Mouse (Mus musculus) embryonic stem cell, embryonic (primary cell): ENCODE data around the gene Ccn1.

Source experiments
- CTCF ChIA-PET, 4 experiments: fragments of 300-600 bp in 2 of 4; fragments of 350-600 bp in 2 of 4; sonication (Branson Sonifier 250); formaldehyde crosslinking; loops; one replicate each; lab custom pipeline; 2022; ENCODE audit warnings: inconsistent platforms in 2 of 4; lab: Charles Lee
- POLR2A ChIA-PET, 4 experiments: fragments of 300-600 bp in 2 of 4; fragments of 350-600 bp in 2 of 4; sonication (Branson Sonifier 250); formaldehyde crosslinking; loops; one replicate each; lab custom pipeline; 2022; ENCODE audit warnings: antibody characterized with exemption in 4 of 4, inconsistent platforms in 1 of 4; lab: Charles Lee

Gene Ccn1

GRCm38 (mm10) chr3:145640170-145640569 is 9.6 kb downstream of the Ccn1 start:
- ChIA-PET POLR2A (interaction anchor here in 3 of 4 experiments (0.7 to 11.2 kb wide), 3 partner anchors 9 to 10 kb away, joined by 3 to 91 read pairs (median 25); partner anchors contain the start of gene Ccn1 (in 3 of the 3)), CTCF (no interaction called here)

- POLR2A ChIA-PET: interaction anchor here (0.8 to 11.2 kb wide), 19 partner anchors 8 to 353 kb away, joined by 3 to 91 read pairs (median 5); partner anchors contain the start of genes Ccn1 (in 4 of the 4) and Ddah1 (in 1 of the 4)
- CTCF ChIA-PET: interaction anchor here in 2 of 4 experiments (0.5 to 1.3 kb wide), 3 partner anchors 14 to 222 kb away, joined by 4 to 5 read pairs (median 4); no protein-coding TSS in a partner anchor
Measured at GRCm38 (mm10) chr3:145634002-145634710, 15.6 kb downstream of the Ccn1 start.

- ChIA-PET POLR2A (interaction anchor here (0.6 to 11.2 kb wide), 24 partner anchors 9 to 418 kb away, joined by 3 to 91 read pairs (median 4); partner anchors contain the start of genes Ccn1 (in 4 of the 4) and 2410004B18Rik (in 1 of the 4)), CTCF (interaction anchor here in 1 of 4 experiments (1.3 kb wide), 1 partner anchor 15 kb away, joined by 5 read pairs; no protein-coding TSS in a partner anchor)
Measured at GRCm38 (mm10) chr3:145632888-145633287, 16.9 kb downstream of the Ccn1 start.

GRCm38 (mm10) chr3:145628643-145629042 is 21.1 kb downstream of the Ccn1 start:
- POLR2A ChIA-PET: interaction anchor here in 2 of 4 experiments (0.6 to 1.2 kb wide), 3 partner anchors 21 to 296 kb away, joined by 3 to 6 read pairs (median 3); partner anchors contain the start of gene Ccn1 (in 1 of the 2)

GRCm38 (mm10) chr3:145627830-145628229 is 22.0 kb downstream of the Ccn1 start:
- CTCF ChIA-PET: interaction anchor here in 2 of 4 experiments (0.6 to 0.9 kb wide), 3 partner anchors 159 to 628 kb away, joined by 3 read pairs; no protein-coding TSS in a partner anchor
- POLR2A ChIA-PET: interaction anchor here in 2 of 4 experiments (0.6 to 1.8 kb wide), 4 partner anchors 19 to 23 kb away, joined by 3 to 6 read pairs (median 4); partner anchors contain the start of gene Ccn1 (in 2 of the 2)

More at GRCm38 (mm10) chr3:145628643-145629042, 21.1 kb downstream of the Ccn1 start:
- CTCF ChIA-PET: interaction anchor here in 2 of 4 experiments (0.6 to 0.9 kb wide), 2 partner anchors 313 to 480 kb away, joined by 3 to 7 read pairs; partner anchors contain the start of gene Wdr63 (in 1 of the 2)

GRCm38 (mm10) chr3:145626063-145626462 is 23.7 kb downstream of the Ccn1 start:
- POLR2A ChIA-PET: interaction anchor here in 2 of 4 experiments (0.7 to 1.8 kb wide), 4 partner anchors 24 to 77 kb away, joined by 3 to 5 read pairs (median 4); partner anchors contain the start of gene Ccn1 (in 1 of the 2)
- CTCF ChIA-PET: no interaction called here

GRCm38 (mm10) chr3:145625546-145625945 is 24.2 kb downstream of the Ccn1 start:
- CTCF ChIA-PET: no interaction called here
- POLR2A ChIA-PET: interaction anchor here in 2 of 4 experiments (1.0 to 1.4 kb wide), 3 partner anchors 24 to 26 kb away, joined by 3 to 6 read pairs (median 4); partner anchors contain the start of gene Ccn1 (in 2 of the 2)

GRCm38 (mm10) chr3:145624786-145625185 is 25.0 kb downstream of the Ccn1 start:
- CTCF ChIA-PET: no interaction called here

GRCm38 (mm10) chr3:145623047-145623446 is 26.7 kb downstream of the Ccn1 start:
- ChIA-PET CTCF (interaction anchor here in 1 of 4 experiments (1.1 kb wide), 1 partner anchor 10 kb away, joined by 6 read pairs; no protein-coding TSS in a partner anchor), POLR2A (interaction anchor here in 1 of 4 experiments (1.3 kb wide), 1 partner anchor 9 kb away, joined by 3 read pairs; no protein-coding TSS in a partner anchor)

More at GRCm38 (mm10) chr3:145624786-145625185, 25.0 kb downstream of the Ccn1 start:
- POLR2A ChIA-PET: interaction anchor here in 1 of 4 experiments (1.4 kb wide), 1 partner anchor 25 kb away, joined by 6 read pairs; the partner anchor contains the start of gene Ccn1

GRCm38 (mm10) chr3:145621209-145621608 is 28.6 kb downstream of the Ccn1 start:
- CTCF ChIA-PET: interaction anchor here in 2 of 4 experiments (0.6 to 1.1 kb wide), 2 partner anchors 8 to 329 kb away, joined by 4 to 5 read pairs; no protein-coding TSS in a partner anchor
- POLR2A ChIA-PET: interaction anchor here in 1 of 4 experiments (1.5 to 1.7 kb wide), 2 partner anchors 18 to 28 kb away, joined by 3 to 8 read pairs; partner anchors contain the start of gene Ccn1

- POLR2A ChIA-PET: interaction anchor here (0.6 to 1.9 kb wide), 4 partner anchors 13 to 274 kb away, joined by 3 to 4 read pairs (median 4); no protein-coding TSS in a partner anchor
- CTCF ChIA-PET: no interaction called here
Measured at GRCm38 (mm10) chr3:145619621-145620365, 30.0 kb downstream of the Ccn1 start.

- ChIA-PET POLR2A (interaction anchor here in 3 of 4 experiments (0.6 to 1.9 kb wide), 6 partner anchors 13 to 255 kb away, joined by 3 to 4 read pairs (median 3); partner anchors contain the start of genes Ccn1 (in 1 of the 3) and Znhit6 (in 1 of the 3)), CTCF (no interaction called here)
Measured at GRCm38 (mm10) chr3:145618299-145618698, 31.5 kb downstream of the Ccn1 start.

- ChIA-PET CTCF (interaction anchor here in 3 of 4 experiments (0.6 to 1.0 kb wide), 4 partner anchors 19 to 327 kb away, joined by 3 to 7 read pairs (median 3); no protein-coding TSS in a partner anchor), POLR2A (interaction anchor here in 2 of 4 experiments (0.6 to 2.1 kb wide), 12 partner anchors 16 to 310 kb away, joined by 3 to 9 read pairs (median 3); partner anchors contain the start of gene Ccn1 (in 2 of the 2))
Measured at GRCm38 (mm10) chr3:145614362-145615115, 35.2 kb downstream of the Ccn1 start.

- POLR2A ChIA-PET: interaction anchor here in 3 of 4 experiments (0.6 to 1.6 kb wide), 6 partner anchors 20 to 259 kb away, joined by 3 to 9 read pairs (median 4); partner anchors contain the start of gene Ccn1 (in 2 of the 3)
- CTCF ChIA-PET: interaction anchor here in 3 of 4 experiments (0.6 to 1.0 kb wide), 6 partner anchors 8 to 291 kb away, joined by 3 to 6 read pairs (median 4); no protein-coding TSS in a partner anchor
Measured at GRCm38 (mm10) chr3:145613234-145613633, 36.5 kb downstream of the Ccn1 start.

GRCm38 (mm10) chr3:145612662-145613061 is 37.1 kb downstream of the Ccn1 start:
- CTCF ChIA-PET: interaction anchor here in 2 of 4 experiments (0.6 to 1.0 kb wide), 5 partner anchors 9 to 292 kb away, joined by 3 to 6 read pairs (median 4); no protein-coding TSS in a partner anchor
- POLR2A ChIA-PET: interaction anchor here in 1 of 4 experiments (0.6 to 1.6 kb wide), 3 partner anchors 21 to 37 kb away, joined by 3 to 9 read pairs (median 4); partner anchors contain the start of gene Ccn1

GRCm38 (mm10) chr3:145608320-145608719 is 41.5 kb downstream of the Ccn1 start:
- POLR2A ChIA-PET: no interaction called here
- CTCF ChIA-PET: no interaction called here
